Mouse (Mus musculus): Measurements from ENCODE around the gene Arvcf. TPM values are rescaled to one million over a fixed set of nuclear protein-coding genes. Genes with fewer than 3 reads are reported as not detected.

Gene Arvcf
- total and polyA plus RNA-seq, 3 experiments = 9.1 to 14.5 TPM; not detected in 1

DNA sequence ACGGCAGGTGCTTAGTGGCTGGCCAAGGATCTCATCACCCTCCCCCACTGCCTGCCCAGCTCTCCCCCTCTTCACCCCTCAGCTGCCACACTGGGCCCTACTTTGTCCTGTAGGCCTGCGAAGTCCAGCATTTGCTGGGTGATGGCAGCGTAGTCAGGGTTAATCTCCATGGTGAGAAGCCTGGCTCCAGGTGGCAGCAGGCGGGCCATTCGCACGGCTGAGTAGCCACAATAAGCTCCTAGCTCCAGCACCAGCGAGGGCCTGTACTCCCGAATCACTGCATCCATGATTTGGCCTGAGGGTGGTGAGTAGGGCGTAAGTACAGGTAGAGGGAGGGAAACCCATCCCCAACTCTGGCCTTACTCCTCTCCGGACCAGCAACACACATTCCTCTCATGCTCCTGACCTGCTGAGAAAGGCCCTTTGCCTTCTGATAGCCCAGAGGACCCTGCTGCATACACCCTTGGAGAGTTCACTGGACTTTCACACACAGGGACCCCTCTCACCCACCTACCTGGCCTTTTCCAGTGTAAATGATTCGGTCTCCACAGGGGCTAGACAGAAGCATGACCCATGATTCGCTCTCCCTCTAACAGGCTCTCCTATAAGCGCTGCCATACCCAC lies 63.2 kb downstream of the Arvcf start:
- H3K9ac ChIP-seq (ENCODE audit: control insufficient read depth, low read depth, low read length, poor library complexity, severe bottlenecking) = no peak overlapping the region
- no peaks in the 10 kb centered on the region for H3K79me2 ChIP-seq (ENCODE audit: control insufficient read depth, insufficient read depth, low read length, poor library complexity)
- H3K36me3 ChIP-seq (ENCODE audit: control insufficient read depth in 1 of 2, insufficient read depth in 2 of 2, low read length in 2 of 2) = peaks cover 8 to 13% of the 10 kb centered on the region in 2 experiments
- no peak for DNase-seq (ENCODE audit: low read depth, low spot score)
- TF ChIP-seq NRF1 (IDR thresholded peaks at IDR 0.05; ENCODE audit: insufficient read depth, low read depth, low read length, poor library complexity, severe bottlenecking) (no peak), ZMIZ1 (IDR thresholded peaks at IDR 0.05; ENCODE audit: low read depth, low read length) (no peak), USF2 (IDR thresholded peaks at IDR 0.05; ENCODE audit: borderline replicate concordance in 1 of 2, insufficient read depth in 1 of 2, low read depth in 1 of 2, low read length in 2 of 2) (no peak), POLR2AphosphoS5 (IDR thresholded peaks at IDR 0.05; ENCODE audit: borderline replicate concordance, low read depth, low read length) (no peak)
- no peaks in the 10 kb centered on the region for H3K9me3 ChIP-seq (replicated peaks; ENCODE audit: insufficient read depth, low read length)
- no peak overlapping the region for H3K27ac ChIP-seq (ENCODE audit: control insufficient read depth, low read depth, low read length)
- peaks cover 9 to 12% of the 10 kb centered on the region in 2 experiments for H3K4me1 ChIP-seq (ENCODE audit: control insufficient read depth in 1 of 2, insufficient read depth in 2 of 2, low read length in 2 of 2)
- no peak overlapping the region for H3K4me3 ChIP-seq (ENCODE audit: control insufficient read depth in 1 of 2, insufficient read depth in 1 of 2, low read depth in 2 of 2, low read length in 2 of 2)
- H3K27me3 ChIP-seq (ENCODE audit: control insufficient read depth in 1 of 2, insufficient read depth in 2 of 2, low read length in 2 of 2) = no peaks in the 10 kb centered on the region

DNA sequence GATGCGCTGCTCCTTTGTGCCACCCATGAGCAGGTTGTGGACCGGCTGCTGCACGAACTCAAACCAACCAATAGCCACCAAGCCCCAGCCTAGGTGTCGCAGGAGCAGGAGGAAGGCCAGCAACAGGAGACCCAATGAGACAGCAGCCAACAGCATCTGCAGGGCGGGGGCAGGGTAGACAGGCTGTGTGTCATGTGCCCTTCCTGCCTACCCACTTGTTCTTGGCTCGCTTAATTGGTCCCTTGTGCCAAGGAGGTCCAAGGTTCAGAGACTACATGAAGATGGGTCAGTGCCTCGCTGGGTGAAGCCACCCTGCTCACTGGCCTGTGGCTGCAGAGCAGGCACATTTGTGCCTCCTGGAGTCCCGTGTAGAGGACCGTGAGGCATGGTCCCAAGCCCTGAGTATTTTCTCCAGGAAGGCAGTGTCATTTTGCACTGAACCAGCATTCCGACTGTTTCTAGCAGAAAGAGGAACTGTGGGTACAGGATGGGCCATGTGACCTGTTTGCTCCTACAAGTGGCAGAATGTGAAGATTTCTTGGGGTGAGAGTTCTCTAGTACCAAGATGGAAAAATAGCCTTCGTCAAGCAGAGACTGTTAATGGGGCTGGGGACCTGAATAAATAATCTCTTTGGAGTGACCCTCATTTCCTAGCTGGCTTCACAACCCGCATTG lies 64.0 kb downstream of the Arvcf start:
- H3K27ac ChIP-seq (ENCODE audit: control insufficient read depth, low read depth, low read length) = peak overlapping the region; percentile 35; the same call in 1 of the 2 replicates
- no peaks in the 10 kb centered on the region for H3K79me2 ChIP-seq (ENCODE audit: control insufficient read depth, insufficient read depth, low read length, poor library complexity)
- H3K9me3 ChIP-seq (replicated peaks; ENCODE audit: insufficient read depth, low read length) = no peaks in the 10 kb centered on the region
- H3K9ac ChIP-seq (ENCODE audit: control insufficient read depth, low read depth, low read length, poor library complexity, severe bottlenecking) = no peak overlapping the region
- peaks cover 9 to 12% of the 10 kb centered on the region in 2 experiments for H3K4me1 ChIP-seq (ENCODE audit: control insufficient read depth in 1 of 2, insufficient read depth in 2 of 2, low read length in 2 of 2)
- peak; percentile 36 for DNase-seq (ENCODE audit: low read depth, low spot score)
- TF ChIP-seq NELFE (IDR thresholded peaks at IDR 0.05; ENCODE audit: low read depth, low read length) = no peak
- TF ChIP-seq SIN3A (IDR thresholded peaks at IDR 0.05; ENCODE audit: low read length) = no peak
- no peak for TF ChIP-seq UBTF (IDR thresholded peaks at IDR 0.05; ENCODE audit: borderline replicate concordance, insufficient read depth, low read depth, low read length)
- no peak for TF ChIP-seq RCOR1 (IDR thresholded peaks at IDR 0.05; ENCODE audit: low read depth, low read length)
- TF ChIP-seq ZMIZ1 (IDR thresholded peaks at IDR 0.05; ENCODE audit: low read depth, low read length) = no peak
- TF ChIP-seq MXI1 (IDR thresholded peaks at IDR 0.05; ENCODE audit: low read depth, low read length) = peak; percentile 43; the same call in 1 of the 2 replicates
- TF ChIP-seq USF1 (IDR thresholded peaks at IDR 0.05; ENCODE audit: low read depth, low read length) = peak; percentile 90
- no peak for TF ChIP-seq CHD2 (IDR thresholded peaks at IDR 0.05; ENCODE audit: low read length)
- TF ChIP-seq MEF2A (IDR thresholded peaks at IDR 0.05; ENCODE audit: extremely low read depth, insufficient replicate concordance, low read depth, low read length, poor library complexity, severe bottlenecking) = no peak
- TF ChIP-seq USF2 (IDR thresholded peaks at IDR 0.05; ENCODE audit: borderline replicate concordance in 1 of 2, insufficient read depth in 1 of 2, low read depth in 1 of 2, low read length in 2 of 2) = peak in 1 of 2 experiments; percentile 63; a peak in 1 of 4 replicates
- peaks cover 4 to 13% of the 10 kb centered on the region in 2 experiments for H3K36me3 ChIP-seq (ENCODE audit: control insufficient read depth in 1 of 2, insufficient read depth in 2 of 2, low read length in 2 of 2)
- no peaks in the 10 kb centered on the region for H3K27me3 ChIP-seq (ENCODE audit: control insufficient read depth in 1 of 2, insufficient read depth in 2 of 2, low read length in 2 of 2)
- H3K4me3 ChIP-seq (ENCODE audit: control insufficient read depth in 1 of 2, insufficient read depth in 1 of 2, low read depth in 2 of 2, low read length in 2 of 2) = no peak overlapping the region

All from MEL (cell line).